Mouse (Mus musculus) olfactory bulb, adult 2 months (tissue): ENCODE results near the gene Gm17334. TPM values are rescaled to one million over a fixed set of nuclear protein-coding genes. Genes with fewer than 3 reads are reported as not detected.

Source experiments
- H3K27ac ChIP-seq: fragments of 200-500 bp; 2 replicates; pipeline ENCODE4 v1.5.1; 2012; ENCODE audit warnings: low read depth, low read length; ENCODE audit not compliant: insufficient read depth
- H3K4me1 ChIP-seq: fragments of 200-500 bp; 2 replicates; pipeline ENCODE4 v1.6.1; 2012; ENCODE audit warnings: low read length; ENCODE audit not compliant: control insufficient read depth, insufficient read depth
- H3K4me3 ChIP-seq: fragments of 200-500 bp; 2 replicates; pipeline ENCODE4 v1.5.1; 2012; ENCODE audit warnings: mild to moderate bottlenecking, low read depth, low read length, moderate library complexity; ENCODE audit not compliant: insufficient read depth
- CTCF ChIP-seq: fragments of 200-500 bp; IDR thresholded peaks from 2 replicates; pipeline ENCODE4 v1.5.1; 2012; ENCODE audit warnings: low read depth, mild to moderate bottlenecking, low read length, moderate library complexity; ENCODE audit not compliant: insufficient read depth
- POLR2A ChIP-seq: fragments of 200-500 bp; IDR thresholded peaks from 2 replicates; pipeline ENCODE4 v1.6.1; 2012; ENCODE audit warnings: mild to moderate bottlenecking, low read depth, low read length, moderate library complexity; ENCODE audit not compliant: insufficient read depth
- WGBS: fragments of 180-500 bp; shearing (Covaris S2); methylation state at CpG from one replicate; pipeline ENCODE4 v1.1.7; 2018; 5-methylcytosine and 5-hydroxymethylcytosine counted together
- polyA plus RNA-seq: library from polyadenylated mRNA; stranded (reverse); fragments of >200 nt; gene quantifications from 2 replicates; pipeline ENCODE4 v1.2.4, GENCODE M21; 2012; ENCODE audit warnings: low replicate concordance; ENCODE audit not compliant: missing spikeins, insufficient read depth, insufficient read length

The Gm17334 gene
- not detected in 2 replicates for polyA plus RNA-seq

DNA sequence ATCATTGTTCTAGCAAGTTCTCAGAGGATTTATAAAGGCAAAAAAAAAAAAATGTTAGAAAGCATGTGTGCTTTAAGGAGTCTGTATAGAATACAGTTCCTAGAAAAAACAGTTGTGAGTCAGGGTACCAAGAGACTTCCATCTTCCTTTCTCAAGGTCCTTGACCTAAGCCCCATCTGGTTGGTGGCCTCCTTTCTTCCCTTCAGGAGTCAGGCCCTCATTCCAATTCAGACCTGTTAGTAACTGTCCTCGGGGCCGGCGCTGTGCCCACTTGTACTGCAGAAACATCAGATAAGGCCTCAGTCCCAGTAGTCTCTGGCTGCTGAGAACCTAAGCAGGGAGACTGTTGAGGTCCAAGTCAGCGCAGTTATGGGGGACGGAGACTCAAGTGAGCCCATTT, at the start of gene Gm17334:
Gene Gm17334, minus strand, starts transcription at position 101 of the 400 bp plus-strand sequence.
- 97% methylated on average over 5 of the region's 5 CpGs for WGBS
- no peak for TF ChIP-seq POLR2A
- no peak for TF ChIP-seq CTCF
- H3K4me3 ChIP-seq = no peak within 1 kb of the TSS

DNA sequence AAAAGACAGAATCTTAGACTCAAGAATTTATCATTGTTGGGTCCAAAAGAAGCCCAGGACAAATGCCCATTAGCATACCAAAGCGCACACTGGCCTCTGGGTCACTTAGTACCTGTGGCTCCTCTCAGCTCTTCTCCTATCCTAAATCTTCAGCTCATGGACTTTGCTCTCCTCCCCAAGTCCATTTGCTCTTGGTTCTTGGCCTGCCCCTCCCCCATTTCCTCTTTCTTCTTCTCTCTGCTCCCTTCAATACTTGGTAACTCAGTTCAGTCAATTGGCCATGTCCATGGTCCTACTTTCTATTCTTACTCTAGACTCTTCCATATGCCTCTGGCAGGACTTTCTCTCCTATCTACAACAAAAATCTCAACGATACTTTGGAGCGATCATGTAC, 49.0 kb upstream of the Gm17334 start:
- Histone ChIP-seq H3K4me3 (no peak overlapping the region), H3K4me1 (no peaks in the 10 kb centered on the region), H3K27ac (no peak overlapping the region)
- TF ChIP-seq POLR2A (no peak), CTCF (no peak)
- 97% methylated on average over 3 of the region's 3 CpGs for WGBS

More for the DNA sequence above, at the start of gene Gm17334:
- no peak within 1 kb of the TSS for H3K27ac ChIP-seq
- H3K4me1 ChIP-seq = peaks cover 4% of the 10 kb centered on the region; the same call in 1 of the 2 replicates

DNA sequence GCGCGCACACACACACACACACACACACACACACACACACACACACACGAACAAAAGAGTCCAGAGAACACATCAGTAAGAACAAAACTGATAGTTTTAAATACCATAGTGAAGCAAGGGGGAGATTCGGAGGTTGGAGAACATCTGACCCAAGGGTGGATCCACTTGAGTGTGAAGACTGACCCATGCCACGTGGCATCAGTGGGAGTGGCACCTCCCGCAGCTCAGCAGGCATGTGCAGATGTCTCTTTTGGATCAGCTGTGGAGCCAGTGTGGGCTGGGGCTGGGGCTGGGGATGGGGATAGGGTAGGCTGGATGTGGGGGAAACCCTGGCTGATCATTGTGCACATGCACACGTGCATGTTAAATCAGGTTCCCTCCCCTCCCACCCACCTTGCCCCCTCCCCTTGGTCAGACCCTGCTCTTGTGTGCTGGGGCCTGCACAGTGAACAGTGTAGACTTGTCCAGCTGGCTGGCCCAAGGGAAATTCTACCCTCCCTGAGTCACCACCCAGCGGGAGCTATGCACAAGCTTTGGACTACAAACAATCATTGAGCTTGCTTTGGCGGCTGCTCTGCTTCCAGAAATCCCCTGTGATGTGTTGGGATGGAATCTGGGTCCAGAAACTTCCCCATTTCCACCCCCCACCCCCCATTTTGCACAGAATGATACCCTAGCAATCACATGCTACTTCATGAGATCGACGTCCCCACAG, 48.4 kb upstream of the Gm17334 start:
- H3K4me3 ChIP-seq = no peak overlapping the region
- 74% methylated on average over 11 of the region's 11 CpGs for WGBS
- no peaks in the 10 kb centered on the region for H3K4me1 ChIP-seq
- no peak overlapping the region for H3K27ac ChIP-seq
- TF ChIP-seq POLR2A (no peak), CTCF (no peak)

DNA sequence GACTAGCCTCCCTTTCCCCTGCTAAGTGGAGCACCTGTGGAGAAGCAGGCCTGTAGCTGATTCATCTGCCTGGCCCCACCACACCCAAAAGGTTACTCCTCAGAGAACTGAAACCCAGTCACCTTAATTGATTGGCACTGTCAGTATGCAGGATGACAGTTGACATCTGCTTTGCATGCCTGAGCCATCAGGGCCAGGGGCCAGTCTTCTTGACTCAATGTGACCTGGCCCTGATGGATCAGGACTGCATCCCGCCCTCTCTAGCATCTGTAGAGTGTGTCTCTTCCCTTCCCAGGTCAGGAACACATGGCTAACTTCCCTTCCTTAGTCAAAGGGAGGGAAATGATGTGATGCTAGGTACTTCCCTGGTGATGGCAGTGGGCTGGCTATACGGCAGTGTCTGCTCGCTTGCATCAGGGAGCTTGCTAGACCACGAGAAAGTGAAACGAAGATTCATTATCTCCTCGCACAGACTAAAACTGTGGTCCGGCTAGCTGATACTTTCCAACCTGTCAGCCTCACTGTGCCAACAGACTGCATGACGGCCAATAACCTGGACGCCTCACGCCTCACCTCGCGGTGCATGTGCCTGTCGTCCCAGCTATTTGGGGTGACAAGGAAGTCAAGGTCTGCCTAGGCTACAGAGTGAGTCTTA, 47.7 kb upstream of the Gm17334 start:
- 96% methylated on average over 13 of the region's 13 CpGs for WGBS

DNA sequence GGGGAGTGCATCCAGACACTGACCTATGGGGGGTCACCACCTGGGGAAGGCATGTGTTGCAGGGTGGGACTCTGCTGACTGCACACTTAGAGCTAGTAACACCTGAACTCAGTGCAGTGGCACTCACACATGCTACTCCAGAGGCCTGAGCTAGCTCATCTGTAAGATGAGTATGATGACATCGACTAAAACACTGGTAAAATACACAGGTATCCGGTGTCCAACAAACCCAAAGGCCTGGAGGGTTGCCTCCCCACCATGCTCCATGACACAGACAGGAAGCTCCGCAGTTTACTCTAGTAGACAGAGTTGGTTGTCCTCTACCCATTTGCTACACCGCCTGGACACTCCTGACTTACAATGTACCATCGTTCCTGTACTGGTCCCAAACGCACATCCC, 46.5 kb upstream of the Gm17334 start:
- TF ChIP-seq CTCF (no peak), POLR2A (no peak)
- Histone ChIP-seq H3K4me1 (no peaks in the 10 kb centered on the region), H3K27ac (no peak overlapping the region), H3K4me3 (no peak overlapping the region)
- 93% methylated on average over 6 of the region's 6 CpGs for WGBS

More for the DNA sequence above, 47.7 kb upstream of the Gm17334 start:
- no peak overlapping the region for H3K27ac ChIP-seq
- H3K4me1 ChIP-seq = no peaks in the 10 kb centered on the region
- no peak overlapping the region for H3K4me3 ChIP-seq
- TF ChIP-seq CTCF = no peak
- TF ChIP-seq POLR2A = no peak

GRCm38 (mm10) chr11:53818794-53819193, 45.8 kb upstream of the Gm17334 start:
- WGBS = 67% methylated on average over 6 of the region's 6 CpGs
- no peak overlapping the region for H3K4me3 ChIP-seq
- H3K27ac ChIP-seq = no peak overlapping the region
- H3K4me1 ChIP-seq = no peaks in the 10 kb centered on the region
- TF ChIP-seq CTCF = no peak
- no peak for TF ChIP-seq POLR2A

DNA sequence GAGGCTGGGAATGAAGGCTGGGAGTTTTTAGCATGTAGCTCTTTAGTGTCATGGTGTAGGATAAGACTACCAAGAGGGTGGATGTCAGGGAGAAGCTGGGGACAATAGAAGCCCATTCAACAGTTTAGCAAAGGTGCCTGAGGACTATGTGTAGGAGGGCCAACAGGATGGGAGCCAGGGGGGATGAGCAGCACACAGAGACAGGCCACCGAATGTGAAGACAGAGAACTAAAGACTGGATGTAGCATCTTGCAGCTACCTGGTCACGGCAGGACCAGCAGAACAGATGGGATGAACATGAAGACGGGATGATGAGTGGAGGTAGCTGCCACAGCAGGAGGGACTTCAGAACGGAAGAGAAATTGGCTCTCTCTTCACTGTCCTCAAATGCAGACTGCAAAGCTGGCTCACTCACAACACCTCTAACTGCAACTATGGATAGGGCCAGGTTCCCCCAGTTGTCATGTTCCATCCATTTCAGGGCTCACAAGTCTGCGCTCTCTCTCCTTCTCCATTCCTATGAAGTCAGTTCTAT, 43.9 kb upstream of the Gm17334 start:
- Histone ChIP-seq H3K4me1 (no peaks in the 10 kb centered on the region), H3K27ac (no peak overlapping the region), H3K4me3 (no peak overlapping the region)
- TF ChIP-seq POLR2A = no peak
- no peak for TF ChIP-seq CTCF
- WGBS = 94% methylated on average over 5 of the region's 5 CpGs

- H3K4me1 ChIP-seq = no peaks in the 10 kb centered on the region
- no peak overlapping the region for H3K27ac ChIP-seq
- WGBS = 61% methylated on average over 3 of the region's 3 CpGs
- no peak for TF ChIP-seq POLR2A
- TF ChIP-seq CTCF = no peak
- H3K4me3 ChIP-seq = no peak overlapping the region
Observed at GRCm38 (mm10) chr11:53814810-53815209, 41.8 kb upstream of the Gm17334 start.

DNA sequence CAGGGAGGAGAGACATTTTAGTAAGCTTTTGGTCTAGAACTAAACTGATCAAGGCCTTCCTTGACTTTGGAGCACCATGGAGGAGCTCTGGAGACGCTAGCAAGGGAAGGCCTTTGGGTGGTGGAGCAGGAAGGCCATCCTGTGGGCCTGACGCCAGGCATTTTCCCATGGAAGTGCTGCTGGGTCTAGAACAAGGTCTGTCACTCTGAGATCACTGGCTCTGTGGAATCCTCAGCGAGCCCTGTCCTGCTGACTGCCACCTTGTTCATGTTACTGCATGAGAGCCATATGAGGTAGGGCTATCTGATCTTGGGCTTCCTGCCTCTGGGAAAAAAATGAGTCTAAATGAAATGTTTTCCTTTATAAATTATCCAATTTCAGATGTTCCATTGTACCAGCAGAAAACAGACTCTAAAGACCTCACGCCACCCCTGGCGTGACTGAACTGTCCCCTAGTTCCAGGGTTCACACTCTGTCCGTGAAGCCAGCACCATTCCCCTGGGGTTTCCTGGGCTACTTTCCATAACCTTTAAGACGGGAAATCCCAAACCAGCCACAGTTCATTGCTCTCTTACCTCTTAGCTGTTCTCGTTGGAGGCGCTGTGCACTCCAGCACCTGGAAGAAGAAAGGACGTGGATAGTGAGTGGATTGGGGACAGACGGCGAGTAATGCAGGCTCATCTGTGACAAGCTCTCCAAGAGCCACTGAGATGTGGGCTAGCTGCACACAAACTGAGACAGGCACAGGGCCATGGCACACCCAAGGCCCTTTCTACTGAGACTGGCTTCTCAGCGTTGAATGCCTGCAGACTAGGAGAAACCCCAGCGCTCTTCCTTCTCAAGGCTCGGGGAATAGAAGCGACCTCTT, 40.2 kb upstream of the Gm17334 start:
- WGBS = 90% methylated on average over 16 of the region's 16 CpGs
- Histone ChIP-seq H3K4me1 (no peaks in the 10 kb centered on the region), H3K27ac (no peak overlapping the region), H3K4me3 (no peak overlapping the region)
- TF ChIP-seq POLR2A (no peak), CTCF (no peak)
